Mouse (Mus musculus) left cerebral cortex, adult 8-10 months (tissue): ENCODE results near the gene Mrpl58. TPM values are rescaled to one million over a fixed set of nuclear protein-coding genes. Genes with fewer than 3 reads are reported as not detected.

Source experiments
- DNase-seq, 2 experiments: peaks; one replicate each; pipeline ENCODE4 v3.0.0; 2022; ENCODE audit warnings: low spot score in 2 of 2
- total RNA-seq, 4 experiments: library from RNA; stranded (reverse); gene quantifications; 2 replicates each; pipeline ENCODE4 v1.2.4; 2022

Gene Mrpl58
- total RNA-seq = 100 to 1,000 TPM; 118 to 125 (median 120) TPM

GRCm38 (mm10) chr11:115403338-115404124, at the start of gene Mrpl58:
Mrpl58 (plus strand) TSS chr11:115403752.
- peak; percentile 67 to 89 for DNase-seq

GRCm38 (mm10) chr11:115354183-115354582, 49.4 kb upstream of the Mrpl58 start:
- DNase-seq = no peak

GRCm38 (mm10) chr11:115358468-115358867, 45.1 kb upstream of the Mrpl58 start:
- peak in 1 of 2 experiments; percentile 28 for DNase-seq

GRCm38 (mm10) chr11:115359293-115359692, 44.3 kb upstream of the Mrpl58 start:
- no peak for DNase-seq

GRCm38 (mm10) chr11:115359726-115360125, 43.8 kb upstream of the Mrpl58 start:
- DNase-seq = no peak

- DNase-seq = no peak
These were observed 39.4 kb upstream of the Mrpl58 start for GRCm38 (mm10) chr11:115364136-115364535.

- DNase-seq = no peak
These were observed 37.4 kb upstream of the Mrpl58 start for GRCm38 (mm10) chr11:115366039-115366705.

- peak in 1 of 2 experiments; percentile 67 for DNase-seq
These were observed 36.7 kb upstream of the Mrpl58 start for GRCm38 (mm10) chr11:115366706-115367394.

GRCm38 (mm10) chr11:115367395-115367944, 36.1 kb upstream of the Mrpl58 start, which contains the start of gene Hid1:
Hid1 (minus strand) TSS chr11:115367756.
- peak; percentile 76 to 85 for DNase-seq

GRCm38 (mm10) chr11:115370368-115370767, 33.2 kb upstream of the Mrpl58 start:
- no peak for DNase-seq

GRCm38 (mm10) chr11:115371354-115371753, 32.2 kb upstream of the Mrpl58 start:
- DNase-seq = no peak

- no peak for DNase-seq
These were observed 31.5 kb upstream of the Mrpl58 start for GRCm38 (mm10) chr11:115372015-115372414.

- DNase-seq = no peak
These were observed 30.8 kb upstream of the Mrpl58 start for GRCm38 (mm10) chr11:115372737-115373136.

GRCm38 (mm10) chr11:115373805-115374694, 29.5 kb upstream of the Mrpl58 start:
- peak; percentile 81 to 84 for DNase-seq

- peak in 1 of 2 experiments; percentile 76 for DNase-seq
These were observed 28.7 kb upstream of the Mrpl58 start for GRCm38 (mm10) chr11:115374695-115375425.

GRCm38 (mm10) chr11:115376722-115377121, 26.8 kb upstream of the Mrpl58 start:
- DNase-seq = no peak

- DNase-seq = no peak
These were observed 26.3 kb upstream of the Mrpl58 start for GRCm38 (mm10) chr11:115377254-115377653.

GRCm38 (mm10) chr11:115377854-115378253, 25.7 kb upstream of the Mrpl58 start:
- no peak for DNase-seq

- no peak for DNase-seq
These were observed 22.3 kb upstream of the Mrpl58 start for GRCm38 (mm10) chr11:115381276-115381675.
